Mouse (Mus musculus) C2C12 (cell line): ENCODE results near the gene Snph.

ENCODE experiments used
- CEBPB ChIP-seq: IDR thresholded peaks from one replicate; pipeline ENCODE4 v1.6.1; 2011; ENCODE audit warnings: low read depth, mild to moderate bottlenecking, control low read depth, moderate library complexity
- CTCF ChIP-seq: IDR thresholded peaks from one replicate; pipeline ENCODE4 v1.5.1; 2011; ENCODE audit not compliant: control insufficient read depth, insufficient read depth, insufficient read length
- MAX ChIP-seq: IDR thresholded peaks from one replicate; pipeline ENCODE4 v1.6.1; 2011; ENCODE audit warnings: mild to moderate bottlenecking, control low read depth
- USF1 ChIP-seq: IDR thresholded peaks from one replicate; pipeline ENCODE4 v1.6.1; 2011; ENCODE audit warnings: low read depth, mild to moderate bottlenecking, control low read depth, moderate library complexity

DNA sequence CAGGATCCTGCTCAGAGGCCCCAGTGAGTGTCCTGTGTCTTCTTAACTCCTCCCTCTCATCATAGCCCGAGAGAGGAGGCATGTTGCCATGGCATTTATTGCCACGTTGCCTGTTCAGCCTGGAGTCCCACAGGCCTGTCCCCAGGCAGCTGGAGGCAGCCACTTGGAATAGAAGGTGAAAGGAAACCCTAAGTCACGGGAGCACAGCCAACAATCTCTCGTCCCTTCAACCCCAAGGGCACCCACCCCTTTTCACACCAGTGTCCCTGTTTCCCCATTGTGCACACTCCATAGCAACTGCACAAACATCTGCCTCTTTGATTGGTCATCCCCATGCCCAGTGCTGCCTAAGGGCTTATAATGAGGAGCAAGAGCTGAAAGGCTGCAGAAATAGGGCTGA, 28.8 kb downstream of the Snph start:
- TF ChIP-seq MAX (no peak), CEBPB (no peak), CTCF (no peak), USF1 (no peak)
